Mouse (Mus musculus): ENCODE results near the gene Rnf8. TPM values are rescaled to one million over a fixed set of nuclear protein-coding genes. Genes with fewer than 3 reads are reported as not detected.

Gene Rnf8
- polyA plus RNA-seq, 1 experiment from 2014 or later = 75.5 TPM

DNA sequence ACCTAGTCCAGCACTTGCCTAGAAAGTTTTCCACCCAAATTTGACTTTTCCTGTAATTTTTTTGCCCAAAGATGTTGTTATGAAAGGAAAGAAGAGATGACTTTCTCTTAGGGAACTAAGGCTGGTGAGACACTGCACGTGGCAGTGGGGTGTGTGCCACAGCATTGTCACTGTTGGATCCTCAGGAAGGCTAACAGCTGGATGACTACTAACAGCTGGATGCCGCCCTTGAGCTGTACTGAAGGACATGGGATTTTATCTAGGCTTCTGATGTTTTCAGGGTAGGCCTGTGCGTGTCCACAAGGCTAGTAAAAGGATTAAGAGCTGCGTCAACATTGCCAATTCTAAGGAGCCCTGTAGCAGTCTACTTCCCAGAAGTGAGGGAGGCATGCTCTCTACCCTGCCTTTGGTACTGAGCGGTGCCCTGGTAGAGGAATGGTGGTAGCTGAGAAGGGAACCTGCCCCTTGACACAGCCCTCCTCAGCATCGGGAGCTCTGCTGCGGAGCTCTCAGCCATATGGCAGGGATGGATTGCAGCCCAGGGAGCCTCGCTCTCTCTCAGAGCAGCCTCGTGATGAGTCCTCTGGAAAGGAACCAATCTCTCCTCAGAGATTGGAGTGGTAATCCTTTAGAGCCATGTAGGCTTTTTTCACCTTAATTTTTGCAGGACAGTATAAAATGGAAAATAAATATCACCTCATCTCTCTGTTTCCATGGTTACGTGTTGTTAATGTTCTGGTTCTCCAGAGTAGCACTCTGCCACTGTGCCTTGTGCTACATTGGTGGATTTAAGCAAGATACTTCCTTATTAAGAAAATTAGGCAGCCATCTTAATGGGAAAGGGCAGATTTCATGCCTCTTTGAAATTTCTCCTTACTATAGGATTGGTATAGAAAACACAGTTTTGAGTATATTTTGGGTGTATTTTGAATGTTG lies 53.7 kb downstream of the Rnf8 start:
- Histone ChIP-seq H3K9me3 (no peaks in the 10 kb centered on the region), H3K4me3 (no peak overlapping the region), H3K4me1 (replicated peaks) (peaks cover 27% of the 10 kb centered on the region), H3K4me2 (no peak overlapping the region), H3K36me3 (peaks cover 46% of the 10 kb centered on the region), H3K9ac (peak overlapping the region; percentile 43; the same call in 1 of the 2 replicates), H3K27me3 (no peaks in the 10 kb centered on the region), H3K27ac (replicated peaks) (peak overlapping the region; percentile 79)
- ATAC-seq (ENCODE audit: low read depth) = peak; percentile 72; the same call in 1 of the 2 replicates
- 67% methylated on average over 10 of the region's 10 CpGs for WGBS

DNA sequence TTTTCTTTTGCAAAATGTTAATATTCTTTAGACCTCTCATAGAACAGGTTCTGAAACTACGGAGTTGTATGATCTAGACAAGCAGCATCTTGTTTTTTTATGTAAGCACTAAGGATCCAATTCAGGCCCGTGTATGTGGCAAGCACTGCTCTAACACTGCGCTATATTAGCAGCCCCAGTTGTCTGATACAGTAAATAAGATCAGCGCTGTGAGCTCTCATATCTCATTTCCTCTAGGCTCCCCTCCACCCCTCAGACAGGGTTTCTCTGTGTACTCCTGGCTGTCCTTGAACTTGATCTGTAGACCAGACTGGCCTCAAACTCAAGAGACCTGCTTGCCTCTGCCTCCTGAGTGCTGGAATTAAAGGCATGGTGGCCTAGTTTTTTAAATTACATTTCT lies 54.4 kb downstream of the Rnf8 start:
- ATAC-seq (ENCODE audit: low read depth) = no peak
- no peak overlapping the region for H3K4me3 ChIP-seq
- peaks cover 27% of the 10 kb centered on the region for H3K4me1 ChIP-seq (replicated peaks)
- no peak overlapping the region for H3K9ac ChIP-seq
- WGBS = 92% methylated on average over 4 of the region's 4 CpGs
- H3K27me3 ChIP-seq = no peaks in the 10 kb centered on the region
- peaks cover 48% of the 10 kb centered on the region for H3K36me3 ChIP-seq
- peak overlapping the region; percentile 18; the same call in 1 of the 2 replicates for H3K27ac ChIP-seq (replicated peaks)
- no peak overlapping the region for H3K4me2 ChIP-seq
- no peaks in the 10 kb centered on the region for H3K9me3 ChIP-seq

DNA sequence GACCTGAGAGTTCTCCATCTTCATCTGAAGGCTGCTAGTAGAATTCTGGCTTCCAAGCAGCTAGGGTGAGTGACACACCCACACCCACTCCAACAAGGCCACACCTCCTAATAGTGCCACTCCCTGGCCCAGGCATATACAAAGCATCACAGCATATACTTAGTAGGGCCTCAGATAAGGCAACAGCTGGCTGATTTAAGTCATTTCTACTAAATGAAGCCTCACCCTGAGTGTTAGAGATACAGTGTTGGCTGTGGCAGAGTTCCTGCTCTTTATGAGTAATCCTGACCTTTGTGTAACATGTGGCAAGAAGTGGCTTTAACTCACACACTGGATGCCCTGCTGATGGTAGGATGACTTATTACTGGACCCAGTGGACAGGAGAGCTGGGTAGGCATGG lies 55.3 kb downstream of the Rnf8 start:
- no peaks in the 10 kb centered on the region for H3K27me3 ChIP-seq
- no peak for ATAC-seq (ENCODE audit: low read depth)
- no peak overlapping the region for H3K9ac ChIP-seq
- no peak overlapping the region for H3K27ac ChIP-seq (replicated peaks)
- H3K4me1 ChIP-seq (replicated peaks) = peaks cover 27% of the 10 kb centered on the region
- no peaks in the 10 kb centered on the region for H3K9me3 ChIP-seq
- H3K36me3 ChIP-seq = peaks cover 48% of the 10 kb centered on the region
- H3K4me3 ChIP-seq = no peak overlapping the region
- H3K4me2 ChIP-seq = no peak overlapping the region

DNA sequence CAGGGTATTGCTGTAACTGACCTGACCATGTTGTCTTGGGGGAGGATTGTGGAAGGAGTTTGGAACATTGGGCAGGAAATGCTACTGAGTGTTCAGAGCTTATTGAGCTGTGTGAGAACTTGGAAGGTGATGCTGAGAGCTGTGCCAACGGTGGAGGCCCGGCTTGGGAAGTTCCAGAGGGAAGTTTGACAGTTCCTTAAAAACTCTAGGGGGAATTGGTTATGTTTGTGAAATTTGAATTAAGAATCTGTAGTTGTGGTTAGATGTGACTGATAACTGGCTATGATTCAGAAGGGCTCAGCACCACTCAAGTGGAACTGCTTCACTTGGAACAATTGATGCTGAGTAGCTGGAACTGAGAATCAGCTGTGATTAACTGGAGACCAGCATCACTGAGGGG lies 56.4 kb downstream of the Rnf8 start:
- no peak overlapping the region for H3K27ac ChIP-seq (replicated peaks)
- no peaks in the 10 kb centered on the region for H3K9me3 ChIP-seq
- no peak overlapping the region for H3K4me2 ChIP-seq
- peaks cover 52% of the 10 kb centered on the region for H3K36me3 ChIP-seq
- H3K9ac ChIP-seq = no peak overlapping the region
- H3K27me3 ChIP-seq = no peaks in the 10 kb centered on the region
- peaks cover 27% of the 10 kb centered on the region for H3K4me1 ChIP-seq (replicated peaks)
- H3K4me3 ChIP-seq = no peak overlapping the region
- WGBS = 93% methylated on average over 2 of the region's 2 CpGs
- ATAC-seq (ENCODE audit: low read depth) = no peak

DNA sequence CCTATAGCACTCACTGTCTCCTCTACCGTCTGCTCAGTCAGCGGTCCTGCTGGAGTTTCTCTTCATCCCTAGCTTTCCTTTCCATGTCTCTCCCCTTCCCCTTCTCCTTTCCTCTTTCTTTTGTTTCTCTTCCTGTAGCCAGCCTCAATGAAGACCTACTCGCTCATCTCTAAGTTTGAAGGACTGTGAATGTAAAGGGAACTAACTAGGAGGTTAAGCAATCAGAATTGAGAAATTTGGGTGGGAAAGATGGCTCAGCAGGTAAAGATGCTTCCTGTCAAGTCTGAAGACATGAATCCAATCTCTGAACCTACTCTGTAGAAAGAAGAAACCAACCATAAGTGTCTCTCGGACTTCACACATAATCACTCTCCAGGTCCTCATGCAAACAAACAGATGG lies 58.7 kb downstream of the Rnf8 start:
- Histone ChIP-seq H3K36me3 (peaks cover 66% of the 10 kb centered on the region), H3K4me3 (no peak overlapping the region), H3K4me2 (no peak overlapping the region), H3K4me1 (replicated peaks) (peaks cover 19% of the 10 kb centered on the region), H3K9me3 (no peaks in the 10 kb centered on the region), H3K27ac (replicated peaks) (no peak overlapping the region), H3K9ac (no peak overlapping the region), H3K27me3 (no peaks in the 10 kb centered on the region)
- 92% methylated on average over 4 of the region's 4 CpGs for WGBS
- no peak for ATAC-seq (ENCODE audit: low read depth)

DNA sequence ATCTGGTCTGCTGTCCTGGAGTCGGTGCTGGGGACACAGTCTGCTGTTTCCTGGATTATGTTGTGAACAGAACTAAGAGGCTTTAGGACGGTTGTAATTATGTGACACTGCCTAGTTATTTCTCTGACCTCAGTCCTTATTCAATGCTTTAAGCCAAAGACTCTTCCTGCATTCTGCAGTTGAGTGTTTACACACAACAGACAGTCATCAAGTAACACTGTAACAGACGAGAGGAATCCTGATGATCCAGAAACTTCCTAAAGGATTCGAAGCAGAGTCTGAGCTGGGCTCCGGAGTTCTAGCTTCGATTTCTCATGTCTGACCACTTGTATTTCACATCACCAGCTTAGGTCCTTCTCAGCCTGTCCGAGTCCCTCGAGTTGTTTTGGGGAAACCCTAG lies 63.9 kb downstream of the Rnf8 start:
- no peaks in the 10 kb centered on the region for H3K27me3 ChIP-seq
- H3K36me3 ChIP-seq = peaks cover 98% of the 10 kb centered on the region
- no peak overlapping the region for H3K27ac ChIP-seq (replicated peaks)
- H3K4me3 ChIP-seq = no peak overlapping the region
- peaks cover 4% of the 10 kb centered on the region for H3K4me1 ChIP-seq (replicated peaks)
- WGBS = 91% methylated on average over 8 of the region's 8 CpGs
- no peak overlapping the region for H3K4me2 ChIP-seq
- H3K9me3 ChIP-seq = no peaks in the 10 kb centered on the region
- no peak overlapping the region for H3K9ac ChIP-seq
- ATAC-seq (ENCODE audit: low read depth) = no peak

DNA sequence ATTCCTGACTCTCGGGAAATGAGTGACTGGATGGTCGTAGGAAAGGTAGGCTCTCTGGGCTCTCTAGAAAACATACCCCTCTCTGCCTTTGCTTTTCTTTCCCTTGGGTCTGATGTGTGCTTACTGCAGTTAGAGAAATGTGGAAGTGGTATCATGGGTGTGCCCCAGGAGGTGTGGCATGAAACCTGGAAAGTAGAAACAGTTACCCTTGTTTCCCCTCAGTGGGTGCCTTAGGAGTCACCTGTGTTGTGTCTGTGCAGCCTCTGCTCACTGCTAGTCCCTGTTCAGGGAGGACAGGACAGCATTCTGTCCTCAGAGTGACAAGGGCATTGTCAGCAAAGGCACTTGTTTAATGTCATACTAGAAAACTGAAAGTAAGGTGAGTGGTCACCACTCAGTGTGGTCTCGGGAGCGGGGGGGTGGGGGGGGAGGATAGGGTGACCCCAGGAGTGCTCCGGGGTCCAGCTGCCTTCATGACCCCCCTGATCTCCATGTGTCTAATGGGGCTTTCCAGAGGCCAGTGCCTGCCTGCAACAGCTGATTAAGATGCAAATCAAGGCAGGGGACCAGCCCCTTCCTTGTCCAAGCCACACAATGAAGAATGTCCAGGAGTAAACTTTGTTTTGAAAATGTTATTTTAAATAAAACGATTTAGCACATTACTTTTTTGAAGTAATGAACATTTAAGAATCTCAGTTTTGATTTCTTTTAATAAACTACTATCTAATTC lies 64.6 kb downstream of the Rnf8 start:
- Histone ChIP-seq H3K4me3 (no peak overlapping the region), H3K36me3 (peaks cover 97% of the 10 kb centered on the region), H3K9ac (no peak overlapping the region), H3K27me3 (no peaks in the 10 kb centered on the region), H3K27ac (replicated peaks) (no peak overlapping the region), H3K9me3 (no peaks in the 10 kb centered on the region), H3K4me1 (replicated peaks) (peaks cover 4% of the 10 kb centered on the region), H3K4me2 (no peak overlapping the region)
- WGBS = 83% methylated on average over 6 of the region's 6 CpGs
- ATAC-seq (ENCODE audit: low read depth) = no peak

DNA sequence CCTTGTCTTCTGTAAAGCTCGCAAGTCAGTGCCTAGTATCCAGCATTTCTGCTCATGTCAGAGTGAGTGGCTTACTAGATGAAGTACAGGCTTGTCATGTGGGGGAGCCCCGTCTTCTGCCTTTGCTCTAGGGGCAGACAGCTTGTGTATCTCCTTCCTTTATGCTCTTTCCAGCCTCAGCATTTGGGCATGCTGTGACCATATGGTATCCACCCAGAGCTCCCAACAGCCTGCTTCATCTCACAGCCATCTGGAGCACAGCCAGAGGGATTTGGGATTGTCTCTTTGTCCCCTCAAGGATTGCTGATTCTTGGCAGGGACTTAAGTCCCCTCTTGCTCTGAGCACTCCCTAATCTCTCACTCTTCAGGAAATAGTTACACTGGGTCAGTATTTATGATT lies 65.6 kb downstream of the Rnf8 start:
- Histone ChIP-seq H3K36me3 (peaks cover 97% of the 10 kb centered on the region), H3K4me1 (replicated peaks) (peaks cover 4% of the 10 kb centered on the region), H3K9me3 (no peaks in the 10 kb centered on the region), H3K27me3 (no peaks in the 10 kb centered on the region), H3K9ac (no peak overlapping the region), H3K4me3 (no peak overlapping the region), H3K27ac (replicated peaks) (peak overlapping the region; percentile 7; the same call in 1 of the 2 replicates), H3K4me2 (no peak overlapping the region)
- 66% methylated on average over 2 of the region's 2 CpGs for WGBS
- no peak; the same call in 1 of the 2 replicates for ATAC-seq (ENCODE audit: low read depth)

DNA sequence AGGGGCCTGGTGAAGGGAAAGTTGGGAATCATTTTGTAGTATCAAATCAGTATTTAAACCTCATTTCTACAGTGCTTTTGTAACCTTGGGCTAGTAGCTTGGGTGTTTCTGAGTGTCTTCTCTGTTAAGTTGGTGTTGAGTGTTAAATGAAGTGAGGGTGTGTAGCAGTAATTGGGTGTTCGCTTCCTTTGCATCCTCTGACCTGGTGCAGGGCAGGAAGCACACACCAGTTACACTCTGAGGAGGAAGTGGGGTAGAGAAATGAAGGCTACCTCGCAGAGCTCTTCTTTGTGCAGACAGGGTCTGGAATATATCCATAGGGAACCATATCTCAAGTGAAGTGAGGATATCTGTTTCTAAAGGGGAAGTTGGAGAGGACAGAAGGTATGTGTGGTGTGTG lies 66.3 kb downstream of the Rnf8 start:
- H3K4me2 ChIP-seq = no peak overlapping the region
- peaks cover 97% of the 10 kb centered on the region for H3K36me3 ChIP-seq
- WGBS = 90% methylated on average over 2 of the region's 2 CpGs
- peak overlapping the region; percentile 7; the same call in 1 of the 2 replicates for H3K27ac ChIP-seq (replicated peaks)
- no peak for ATAC-seq (ENCODE audit: low read depth)
- no peaks in the 10 kb centered on the region for H3K9me3 ChIP-seq
- H3K9ac ChIP-seq = no peak overlapping the region
- no peak overlapping the region for H3K4me3 ChIP-seq
- H3K27me3 ChIP-seq = no peaks in the 10 kb centered on the region
- H3K4me1 ChIP-seq (replicated peaks) = peaks cover 4% of the 10 kb centered on the region

DNA sequence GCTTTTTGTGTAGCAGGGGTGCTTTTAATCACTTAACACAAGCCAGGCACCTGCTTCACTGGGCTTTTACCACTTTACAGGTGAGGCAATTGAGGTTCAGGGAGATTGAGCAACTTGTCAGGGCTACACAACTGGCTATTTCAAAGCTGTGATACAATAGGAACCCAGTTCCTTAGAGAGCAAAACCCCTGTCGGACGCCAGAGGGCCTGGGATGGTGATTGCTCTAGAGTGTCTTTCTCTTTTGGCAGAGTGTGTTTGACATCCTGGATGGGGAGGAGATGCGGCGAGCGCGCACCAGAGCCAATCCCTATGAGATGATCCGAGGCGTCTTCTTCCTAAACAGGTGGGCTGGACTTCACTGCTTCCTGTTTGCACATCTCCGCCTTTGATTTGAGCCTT lies 67.1 kb downstream of the Rnf8 start:
- Histone ChIP-seq H3K4me3 (no peak overlapping the region), H3K4me2 (no peak overlapping the region), H3K9me3 (no peaks in the 10 kb centered on the region), H3K36me3 (peaks cover 97% of the 10 kb centered on the region), H3K9ac (no peak overlapping the region), H3K27ac (replicated peaks) (no peak overlapping the region), H3K4me1 (replicated peaks) (peaks cover 4% of the 10 kb centered on the region), H3K27me3 (no peaks in the 10 kb centered on the region)
- 92% methylated on average over 9 of the region's 9 CpGs for WGBS
- ATAC-seq (ENCODE audit: low read depth) = no peak

DNA sequence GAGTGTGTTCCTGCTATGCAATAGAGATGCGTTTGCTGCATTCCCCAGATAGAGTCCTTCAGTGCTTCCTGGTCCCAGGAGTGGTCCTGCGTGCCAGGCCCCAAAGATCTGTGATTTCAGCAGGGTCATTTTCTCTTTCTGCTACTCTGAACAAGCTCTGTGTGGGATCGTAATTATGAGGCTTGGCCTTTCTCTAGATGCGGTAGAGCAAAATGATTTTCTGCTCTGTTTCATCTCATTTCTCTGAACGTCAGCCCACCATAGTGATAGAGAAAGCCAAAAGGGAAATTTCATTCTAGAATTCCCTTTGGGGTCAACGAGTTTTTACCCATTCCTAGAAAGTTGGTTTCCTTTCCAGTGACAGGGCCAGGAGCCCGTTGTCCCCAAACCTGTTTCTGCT lies 67.7 kb downstream of the Rnf8 start:
- Histone ChIP-seq H3K4me2 (no peak overlapping the region), H3K9me3 (no peaks in the 10 kb centered on the region), H3K4me3 (no peak overlapping the region), H3K9ac (no peak overlapping the region), H3K27ac (replicated peaks) (peak overlapping the region; percentile 42; the same call in 1 of the 2 replicates), H3K4me1 (replicated peaks) (peaks cover 4% of the 10 kb centered on the region), H3K27me3 (no peaks in the 10 kb centered on the region), H3K36me3 (peaks cover 97% of the 10 kb centered on the region)
- no peak for ATAC-seq (ENCODE audit: low read depth)
- 80% methylated on average over 7 of the region's 7 CpGs for WGBS

DNA sequence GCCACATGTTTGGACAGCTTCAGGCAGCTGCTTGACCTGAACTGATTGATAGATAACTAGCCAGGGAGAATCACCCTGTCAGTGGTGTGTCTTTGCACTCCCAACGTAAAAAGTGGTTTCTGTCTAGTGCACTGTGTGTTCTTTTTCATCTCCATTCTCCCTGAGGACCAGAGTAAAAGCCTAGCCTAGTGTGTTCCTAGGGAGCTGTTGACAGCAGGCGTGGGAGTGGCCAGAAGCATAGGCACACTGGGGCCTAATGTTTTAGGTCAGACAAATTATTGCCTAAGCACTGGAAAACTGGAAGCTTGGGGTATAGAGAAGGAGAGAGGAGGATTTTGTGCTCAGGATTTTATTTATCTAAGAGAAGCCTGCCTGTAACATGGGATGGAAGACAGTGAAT lies 68.5 kb downstream of the Rnf8 start:
- Histone ChIP-seq H3K9me3 (no peaks in the 10 kb centered on the region), H3K27me3 (no peaks in the 10 kb centered on the region), H3K4me3 (no peak overlapping the region), H3K27ac (replicated peaks) (peak overlapping the region; percentile 42; the same call in 1 of the 2 replicates), H3K36me3 (peaks cover 96% of the 10 kb centered on the region), H3K4me2 (no peak overlapping the region), H3K4me1 (replicated peaks) (peaks cover 4% of the 10 kb centered on the region; the same call in 1 of the 2 replicates), H3K9ac (no peak overlapping the region)
- WGBS = 78% methylated on average over 2 of the region's 2 CpGs
- ATAC-seq (ENCODE audit: low read depth) = no peak
